Mouse (Mus musculus) limb, embryonic 14.5 days (tissue): ENCODE measurements around the gene St6galnac4. TPM values are rescaled to one million over a fixed set of nuclear protein-coding genes. Genes with fewer than 3 reads are reported as not detected.

Experiments
- ATAC-seq: fragments of 200-750 bp; cut with Nextera tagmentation; 2 replicates; pipeline ENCODE4 v1.8.0; 2017; ENCODE audit warnings: low read depth, moderate number of reproducible peaks, moderate TSS enrichment; ENCODE audit not compliant: low FRiP score
- DNase-seq: peaks from one replicate; pipeline ENCODE4 v3.0.0-alpha.2; 2015; ENCODE audit warnings: low spot score
- H3K27ac ChIP-seq: fragments of 300-500 bp; sonication (generic); replicated peaks from 2 replicates; pipeline ENCODE4 v1.5.1; 2014; ENCODE audit warnings: low read depth, mild to moderate bottlenecking, low read length, moderate library complexity, mixed read lengths
- H3K27me3 ChIP-seq: fragments of 300-500 bp; sonication (generic); 2 replicates; pipeline ENCODE4 v1.6.1; 2014; ENCODE audit warnings: low read length, mixed read lengths; ENCODE audit not compliant: control insufficient read depth, insufficient read depth
- H3K36me3 ChIP-seq: fragments of 300-500 bp; sonication (generic); 2 replicates; pipeline ENCODE4 v1.6.1; 2014; ENCODE audit warnings: mild to moderate bottlenecking, low read length, moderate library complexity, mixed read lengths; ENCODE audit not compliant: control insufficient read depth, insufficient read depth
- H3K4me1 ChIP-seq: fragments of 300-500 bp; sonication (generic); 2 replicates; pipeline ENCODE4 v1.6.1; 2014; ENCODE audit warnings: antibody characterized with exemption, low read length, mixed read lengths; ENCODE audit not compliant: control insufficient read depth, insufficient read depth
- H3K4me2 ChIP-seq: fragments of 300-500 bp; sonication (generic); replicated peaks from 2 replicates; pipeline ENCODE4 v1.6.1; 2014; ENCODE audit warnings: low read depth, mild to moderate bottlenecking, low read length, moderate library complexity; ENCODE audit not compliant: severe bottlenecking
- H3K4me3 ChIP-seq: fragments of 300-500 bp; sonication (generic); replicated peaks from 2 replicates; pipeline ENCODE4 v1.5.1; 2014; ENCODE audit warnings: low read length
- H3K9ac ChIP-seq: fragments of 300-500 bp; sonication (generic); 2 replicates; pipeline ENCODE4 v1.6.1; 2014; ENCODE audit warnings: mild to moderate bottlenecking, low read depth, low read length, moderate library complexity; ENCODE audit not compliant: severe bottlenecking
- H3K9me3 ChIP-seq: fragments of 300-500 bp; sonication (generic); 2 replicates; pipeline ENCODE4 v1.6.1; 2016; ENCODE audit warnings: low read length; ENCODE audit not compliant: control insufficient read depth
- POLR2A ChIP-seq: fragments of 200-500 bp; IDR thresholded peaks from 2 replicates; pipeline ENCODE4 v1.8.0; 2012; ENCODE audit warnings: inconsistent platforms, mild to moderate bottlenecking, moderate library complexity, borderline replicate concordance; ENCODE audit not compliant: insufficient read depth, insufficient read length; ENCODE audit errors: extremely low read depth
- WGBS: fragments of 180-500 bp; shearing (Covaris S2); extraction: QIAGEN DNeasy Blood & Tissue Kit; methylation state at CpG from one replicate; pipeline ENCODE4 v1.1.7; 2014; 5-methylcytosine and 5-hydroxymethylcytosine counted together
- polyA plus RNA-seq, 2 experiments: library from polyadenylated mRNA; depleted of rRNA in 1 of 2; stranded (reverse) in 1 of 2; unstranded in 1 of 2; fragments of >200 nt; fragmentation: Nextera tagmentation in 1 of 2; extraction: Ambion mirVana in 1 of 2; gene quantifications; 2 replicates each; pipeline versions ENCODE4 v1.2.1 to v1.2.3; 2012 to 2014

St6galnac4 gene
- polyA plus RNA-seq, 2 experiments, result 31.8 to 33.9 TPM

DNA sequence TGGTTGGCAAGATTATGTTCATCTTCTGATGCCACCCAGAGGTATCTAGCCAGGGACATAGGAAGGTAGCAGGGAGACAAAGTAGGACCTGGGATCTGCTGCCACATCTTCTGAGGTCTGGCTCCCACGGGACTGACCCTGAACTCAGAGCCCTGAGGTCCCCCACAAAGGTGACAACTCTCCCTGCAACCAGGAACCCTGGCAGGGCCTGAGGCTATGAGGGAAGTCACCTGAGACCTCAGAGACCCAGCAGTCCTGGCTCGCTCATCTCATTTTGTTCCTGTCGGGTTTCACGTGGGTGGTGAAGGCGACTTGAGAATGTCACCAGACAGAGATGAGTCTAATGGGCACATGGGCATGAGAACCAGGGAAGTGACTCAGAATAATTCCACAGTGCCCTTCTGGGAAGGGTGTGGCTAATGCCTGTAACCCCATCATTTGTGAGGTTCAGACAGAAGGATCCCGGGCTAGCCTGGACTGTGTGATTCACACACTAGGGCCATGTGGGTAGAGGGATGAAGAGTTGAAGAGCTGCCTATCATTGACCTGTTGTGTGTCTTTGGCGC is 1.7 kb upstream of the St6galnac4 start:
- Histone ChIP-seq H3K4me3 (no peak overlapping the region), H3K4me2 (no peak overlapping the region), H3K4me1 (peaks cover 23% of the 10 kb centered on the region), H3K27ac (no peak overlapping the region), H3K9ac (no peak overlapping the region), H3K27me3 (no peaks in the 10 kb centered on the region), H3K36me3 (peaks cover 2% of the 10 kb centered on the region; the same call in 1 of the 2 replicates), H3K9me3 (no peaks in the 10 kb centered on the region)
- ATAC-seq (no peak), DNase-seq (no peak)
- WGBS, result 82% methylated on average over 7 of the region's 7 CpGs
- no peak for TF ChIP-seq POLR2A

DNA sequence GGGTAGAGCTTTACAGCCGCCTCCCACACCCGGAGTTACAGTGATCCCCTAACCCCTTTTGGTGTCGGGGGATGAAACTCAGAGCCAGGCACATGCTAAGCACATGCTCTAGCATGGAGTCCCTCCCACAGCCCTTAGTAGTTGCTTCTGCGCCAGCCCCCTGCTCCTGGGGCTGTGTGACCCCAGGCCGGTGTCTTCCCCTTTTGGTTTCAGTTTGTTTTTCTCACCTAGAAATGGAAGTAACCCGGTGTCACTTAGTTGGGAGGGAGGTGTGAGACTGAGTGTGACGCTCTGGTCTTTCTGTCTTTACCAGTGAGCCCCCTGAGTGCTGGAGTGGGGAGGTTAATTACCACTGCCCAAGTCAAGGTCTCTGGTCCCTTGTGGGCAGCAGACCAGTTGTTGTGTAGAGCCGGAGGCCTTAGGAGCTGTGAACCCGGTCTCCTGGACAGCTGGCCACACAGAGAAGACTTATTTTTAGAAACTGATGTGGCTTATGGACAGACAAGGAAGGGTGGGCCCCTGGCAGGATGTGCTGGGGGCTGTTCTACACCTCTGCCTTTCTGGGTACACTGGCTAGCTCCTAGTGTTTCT is 931 bp downstream of the St6galnac4 start:
- Histone ChIP-seq H3K27me3 (no peaks in the 10 kb centered on the region), H3K36me3 (peaks cover 9% of the 10 kb centered on the region; the same call in 1 of the 2 replicates), H3K4me2 (peak overlapping the region; percentile 58), H3K4me1 (peaks cover 25% of the 10 kb centered on the region), H3K27ac (0 out of 2 replicates have a peak overlapping the region, but pooled peaks have one; percentile 6), H3K9ac (peak overlapping the region; percentile 63), H3K9me3 (no peaks in the 10 kb centered on the region), H3K4me3 (peak overlapping the region; percentile 52)
- DNase-seq, result no peak
- WGBS, result 11% methylated on average over 9 of the region's 9 CpGs
- TF ChIP-seq POLR2A, result no peak
- no peak for ATAC-seq

DNA sequence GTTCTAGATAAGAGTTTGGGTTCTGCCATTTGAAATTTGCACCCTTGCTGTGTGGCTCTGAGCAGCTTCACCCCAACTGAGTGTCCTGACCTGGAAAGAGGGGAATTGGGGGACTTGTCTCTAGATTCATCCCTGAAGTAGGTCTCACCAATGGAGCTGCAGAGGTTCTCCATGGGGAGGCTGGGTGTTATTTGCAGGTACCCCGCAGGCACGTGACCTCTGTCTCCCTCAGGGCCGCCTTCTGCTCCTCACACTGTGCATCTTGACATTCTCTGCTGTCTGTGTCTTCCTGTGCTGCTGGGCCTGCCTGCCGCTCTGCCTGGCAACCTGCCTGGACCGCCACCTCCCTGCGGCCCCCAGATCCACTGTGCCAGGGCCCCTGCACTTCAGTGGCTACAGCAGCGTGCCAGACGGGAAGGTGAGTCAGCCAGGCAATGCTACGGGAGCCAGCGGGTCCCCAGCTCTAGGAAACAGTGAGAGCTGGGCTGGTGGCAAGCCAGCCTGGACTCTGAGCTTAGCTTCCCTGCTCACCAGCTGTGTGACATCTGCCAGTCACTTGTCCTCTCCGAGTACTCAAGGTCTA is 2.4 kb downstream of the St6galnac4 start:
- DNase-seq, result no peak
- Histone ChIP-seq H3K36me3 (peaks cover 15% of the 10 kb centered on the region), H3K4me3 (no peak overlapping the region), H3K4me2 (no peak overlapping the region), H3K4me1 (peaks cover 20% of the 10 kb centered on the region), H3K9me3 (no peaks in the 10 kb centered on the region), H3K27me3 (no peaks in the 10 kb centered on the region), H3K9ac (no peak overlapping the region), H3K27ac (no peak overlapping the region)
- WGBS, result 65% methylated on average over 11 of the region's 11 CpGs
- no peak for ATAC-seq
- no peak for TF ChIP-seq POLR2A

DNA sequence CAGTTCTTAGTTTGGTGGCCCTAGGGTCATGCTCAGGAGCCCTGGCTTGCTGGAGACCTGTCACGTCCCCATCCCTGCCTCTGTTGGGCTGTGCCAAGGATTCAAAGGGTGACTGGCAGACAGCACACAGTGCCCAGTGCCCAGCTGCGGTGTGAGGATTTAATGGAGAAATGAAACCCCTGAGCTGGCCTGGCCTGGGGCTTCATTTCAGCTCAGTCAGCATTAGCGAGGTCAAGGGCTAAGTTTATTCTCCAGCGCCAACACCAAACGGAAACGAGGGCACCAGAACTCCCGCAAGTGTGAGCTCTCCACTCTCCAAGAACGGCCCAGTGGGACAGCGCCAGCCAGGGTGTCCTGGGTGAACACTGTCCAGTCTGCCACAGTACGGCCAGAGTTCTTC is 3.3 kb downstream of the St6galnac4 start:
- DNase-seq (no peak), ATAC-seq (no peak)
- Histone ChIP-seq H3K4me2 (no peak overlapping the region), H3K4me1 (peaks cover 20% of the 10 kb centered on the region), H3K27ac (no peak overlapping the region; the same call in 1 of the 2 replicates), H3K27me3 (no peaks in the 10 kb centered on the region), H3K4me3 (no peak overlapping the region), H3K9ac (no peak overlapping the region), H3K9me3 (no peaks in the 10 kb centered on the region), H3K36me3 (peaks cover 24% of the 10 kb centered on the region)
- 76% methylated on average over 10 of the region's 10 CpGs for WGBS
- TF ChIP-seq POLR2A, result no peak

DNA sequence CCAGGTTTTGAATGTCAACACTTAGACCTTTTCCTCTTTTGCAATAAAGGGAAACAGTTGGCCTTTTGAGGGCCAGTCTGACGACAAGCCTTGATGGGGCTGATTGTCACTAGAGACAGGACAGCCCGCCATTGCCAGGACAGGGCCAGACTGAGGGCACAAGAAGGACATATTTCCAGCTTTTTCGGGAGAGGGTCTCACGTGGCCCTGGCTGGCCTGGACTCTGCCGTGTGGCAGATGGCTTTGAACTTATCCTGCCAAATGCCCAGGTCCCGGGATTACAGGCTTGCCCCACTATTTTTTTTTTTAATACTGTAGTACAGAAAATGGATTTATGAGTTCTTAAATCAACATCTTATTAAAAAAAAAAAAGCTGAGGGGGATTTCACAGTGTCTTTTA is 4.4 kb downstream of the St6galnac4 start:
- no peak for TF ChIP-seq POLR2A
- 49% methylated on average over 6 of the region's 6 CpGs for WGBS
- H3K36me3 ChIP-seq, result peaks cover 25% of the 10 kb centered on the region
- H3K27ac ChIP-seq, result no peak overlapping the region
- no peaks in the 10 kb centered on the region for H3K9me3 ChIP-seq
- H3K4me1 ChIP-seq, result peaks cover 20% of the 10 kb centered on the region
- H3K9ac ChIP-seq, result no peak overlapping the region
- no peak overlapping the region for H3K4me3 ChIP-seq
- DNase-seq (no peak), ATAC-seq (no peak)
- no peaks in the 10 kb centered on the region for H3K27me3 ChIP-seq
- H3K4me2 ChIP-seq, result no peak overlapping the region
